ENCODE assay signal across 11 mouse cellular contexts in the genomic region with DNA sequence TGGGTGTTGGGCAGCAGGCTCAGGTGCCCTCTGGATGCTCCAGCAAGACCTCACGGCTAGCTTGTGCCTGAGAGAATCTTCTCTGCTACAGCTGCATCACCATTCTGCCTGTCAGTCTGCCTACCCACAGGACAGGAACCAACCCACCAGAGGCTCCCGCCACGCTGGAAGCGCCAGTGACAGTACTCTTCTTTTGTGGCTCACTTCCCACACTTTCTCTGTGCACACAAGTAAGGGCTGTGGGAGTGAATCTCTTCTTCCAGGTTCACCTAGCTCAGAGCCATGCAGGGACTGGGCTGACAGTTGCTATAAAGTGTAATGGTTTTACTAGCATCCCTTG. TPM values are rescaled to one million over a fixed set of nuclear protein-coding genes. Genes with fewer than 3 reads are reported as not detected.
DNase-seq lines count a peak whose midpoint lies in the region; ATAC-seq and TF ChIP-seq lines count a peak whose summit lies in the region.
"Had no signal": no experiment of that assay in that cellular context is flagged by ENCODE, and none has a peak within 500 bp of the region (broad histone marks: within the 10 kb centered on the region; RNA-seq: fewer than 3 reads in every experiment).

No protein-coding gene starts in this region.

- no peak for DNase-seq in hindbrain, embryonic 11.5 days (ENCODE audit: low spot score)
- peak; percentile 52 for DNase-seq in forebrain, postnatal 0 days
- peak; percentile 44 for DNase-seq in midbrain, embryonic 14.5 days
- no peak for DNase-seq in urinary bladder, adult 18-20 months (ENCODE audit: low spot score in 2 of 2)
- no peak for DNase-seq in yolk sac, embryonic 10.5 days (ENCODE audit: low spot score)
- no peak for DNase-seq in gastrocnemius, postnatal 14 days

- H3K27ac ChIP-seq in hindbrain, embryonic 12.5 days: 0 out of 2 replicates have a peak overlapping the region, but pooled peaks have one; percentile 40
- no peak overlapping the region for H3K27ac ChIP-seq in hindbrain, embryonic 11.5 days (ENCODE audit: low read depth, low read length)
- peak overlapping the region; percentile 43 for H3K27ac ChIP-seq in brown adipose tissue, adult 24 weeks (replicated peaks; ENCODE audit: low read depth, low read length)
- peak overlapping the region; percentile 73 for H3K27ac ChIP-seq in forebrain, postnatal 0 days (ENCODE audit: low read depth, low read length)
- no peak overlapping the region; the same call in 1 of the 2 replicates for H3K27ac ChIP-seq in midbrain, embryonic 14.5 days (replicated peaks; ENCODE audit: low read depth, low read length)

- H3K36me3 ChIP-seq in hindbrain, embryonic 12.5 days: 0 out of 2 replicates have a peak, but pooled peaks cover 2% of the 10 kb centered on the region
- H3K36me3 ChIP-seq in hindbrain, embryonic 11.5 days (ENCODE audit: control insufficient read depth, insufficient read depth, low read length): no peaks in the 10 kb centered on the region
- H3K36me3 ChIP-seq in forebrain, postnatal 0 days (ENCODE audit: insufficient read depth): no peaks in the 10 kb centered on the region
- no peaks in the 10 kb centered on the region for H3K36me3 ChIP-seq in midbrain, embryonic 14.5 days (ENCODE audit: control insufficient read depth, insufficient read depth, low read length)

- H3K27me3 ChIP-seq in hindbrain, embryonic 12.5 days: no peaks in the 10 kb centered on the region
- no peaks in the 10 kb centered on the region for H3K27me3 ChIP-seq in hindbrain, embryonic 11.5 days (ENCODE audit: control insufficient read depth, insufficient read depth, low read length)
- H3K27me3 ChIP-seq in forebrain, postnatal 0 days (ENCODE audit: insufficient read depth, low read length): no peaks in the 10 kb centered on the region
- H3K27me3 ChIP-seq in midbrain, embryonic 14.5 days (ENCODE audit: control insufficient read depth, insufficient read depth, low read length): no peaks in the 10 kb centered on the region
- H3K27me3 ChIP-seq: embryonic facial prominence, embryonic 12.5 days; heart, embryonic 12.5 days; limb, embryonic 12.5 days had no signal

- TF ChIP-seq CTCF in forebrain, postnatal 0 days (IDR thresholded peaks at IDR 0.05; ENCODE audit: low read depth): no peak

- ATAC-seq in hindbrain, embryonic 12.5 days (ENCODE audit: low FRiP score): no peak
- no peak for ATAC-seq in hindbrain, embryonic 11.5 days (ENCODE audit: low FRiP score)
- no peak for ATAC-seq in forebrain, postnatal 0 days
- ATAC-seq in midbrain, embryonic 14.5 days (ENCODE audit: low FRiP score, low TSS enrichment): no peak

- H3K9ac ChIP-seq in hindbrain, embryonic 12.5 days: no peak overlapping the region
- H3K9ac ChIP-seq in hindbrain, embryonic 11.5 days (ENCODE audit: low read depth, low read length): no peak overlapping the region
- H3K9ac ChIP-seq in forebrain, postnatal 0 days: peak overlapping the region; percentile 44; the same call in 1 of the 2 replicates
- no peak overlapping the region for H3K9ac ChIP-seq in midbrain, embryonic 14.5 days (replicated peaks; ENCODE audit: low read length)
- H3K9ac ChIP-seq: embryonic facial prominence, embryonic 12.5 days; heart, embryonic 12.5 days; limb, embryonic 12.5 days had no signal

- intact Hi-C loops in gastrocnemius, postnatal 14 days (cut with DNase I; ENCODE audit: low total_unique reads): no loop called here

- H3K9me3 ChIP-seq in hindbrain, embryonic 12.5 days (replicated peaks): no peaks in the 10 kb centered on the region
- no peaks in the 10 kb centered on the region for H3K9me3 ChIP-seq in hindbrain, embryonic 11.5 days (ENCODE audit: control insufficient read depth, low read length)
- H3K9me3 ChIP-seq in forebrain, postnatal 0 days (ENCODE audit: low read length): no peaks in the 10 kb centered on the region
- H3K9me3 ChIP-seq in midbrain, embryonic 14.5 days (ENCODE audit: control insufficient read depth, low read length): no peaks in the 10 kb centered on the region
- H3K9me3 ChIP-seq: embryonic facial prominence, embryonic 12.5 days; heart, embryonic 12.5 days; limb, embryonic 12.5 days had no signal

- H3K4me3 ChIP-seq in hindbrain, embryonic 12.5 days: no peak overlapping the region
- H3K4me3 ChIP-seq in hindbrain, embryonic 11.5 days (ENCODE audit: low read depth, low read length): no peak overlapping the region
- H3K4me3 ChIP-seq in brown adipose tissue, adult 24 weeks (ENCODE audit: insufficient read depth, low read depth, low read length): no peak overlapping the region
- H3K4me3 ChIP-seq in forebrain, postnatal 0 days (ENCODE audit: low read depth, low read length): no peak overlapping the region
- H3K4me3 ChIP-seq in midbrain, embryonic 14.5 days (replicated peaks; ENCODE audit: low read depth, low read length): no peak overlapping the region
- H3K4me3 ChIP-seq: embryonic facial prominence, embryonic 12.5 days; heart, embryonic 12.5 days; limb, embryonic 12.5 days had no signal

- WGBS in hindbrain, embryonic 12.5 days: 76% methylated on average over 4 of the region's 4 CpGs
- WGBS in hindbrain, embryonic 11.5 days: 85% methylated on average over 4 of the region's 4 CpGs
- 59% methylated on average over 4 of the region's 4 CpGs for WGBS in forebrain, postnatal 0 days
- WGBS in midbrain, embryonic 14.5 days: 63% methylated on average over 4 of the region's 4 CpGs

- H3K4me1 ChIP-seq in hindbrain, embryonic 12.5 days: peaks cover 21% of the 10 kb centered on the region
- peaks cover 5% of the 10 kb centered on the region; the same call in 1 of the 2 replicates for H3K4me1 ChIP-seq in hindbrain, embryonic 11.5 days (replicated peaks; ENCODE audit: control insufficient read depth, insufficient read depth, low read length)
- H3K4me1 ChIP-seq in brown adipose tissue, adult 24 weeks (ENCODE audit: control insufficient read depth, insufficient read depth, insufficient read length, low read length): peaks cover 40% of the 10 kb centered on the region
- peaks cover 18% of the 10 kb centered on the region for H3K4me1 ChIP-seq in forebrain, postnatal 0 days (ENCODE audit: insufficient read depth)
- peaks cover 29% of the 10 kb centered on the region for H3K4me1 ChIP-seq in midbrain, embryonic 14.5 days (ENCODE audit: control insufficient read depth, insufficient read depth, low read length)

- H3K4me2 ChIP-seq in hindbrain, embryonic 12.5 days (replicated peaks): no peak overlapping the region
- no peak overlapping the region for H3K4me2 ChIP-seq in hindbrain, embryonic 11.5 days (replicated peaks; ENCODE audit: low read depth, low read length)
- H3K4me2 ChIP-seq in forebrain, postnatal 0 days (ENCODE audit: low read depth): no peak overlapping the region
- no peak overlapping the region for H3K4me2 ChIP-seq in midbrain, embryonic 14.5 days (ENCODE audit: low read length)
- H3K4me2 ChIP-seq: embryonic facial prominence, embryonic 12.5 days; heart, embryonic 12.5 days; limb, embryonic 12.5 days had no signal

RNA-seq across cellular contexts. Expression of a gene that starts 39.2 kb away (rescaled TPM):
- not detected in 2 replicates for polyA plus RNA-seq in hindbrain, embryonic 12.5 days (2016; fragmentation: Nextera tagmentation; extraction: Ambion mirVana)
- not detected in 2 replicates for polyA plus RNA-seq in hindbrain, embryonic 11.5 days (2014; fragmentation: Nextera tagmentation; extraction: Ambion mirVana)
- polyA plus RNA-seq in brown adipose tissue, adult 24 weeks (2012; ENCODE audit: insufficient read depth, insufficient read length, missing spikeins): not detected in 2 replicates
- total RNA-seq in forebrain, postnatal 0 days (2014; rRNA removed): not detected in 2 replicates
- polyA plus RNA-seq in forebrain, postnatal 0 days (2015; fragmentation: Nextera tagmentation; extraction: Ambion mirVana): not detected in 2 replicates
- polyA plus RNA-seq in midbrain, embryonic 14.5 days (2014; fragmentation: Nextera tagmentation; extraction: Ambion mirVana): not detected in 2 replicates
- total RNA-seq in gastrocnemius, postnatal 14 days (2021): under 1 TPM in 1 of 2 experiments, not detected in 1; 0.68 TPM
- polyA plus RNA-seq: embryonic facial prominence, embryonic 12.5 days; heart, embryonic 12.5 days; limb, embryonic 12.5 days had no signal

RNA-seq across cellular contexts. Expression of a gene that starts 41.5 kb away (rescaled TPM):
- polyA plus RNA-seq in hindbrain, embryonic 12.5 days (2016; fragmentation: Nextera tagmentation; extraction: Ambion mirVana): 24.4 and 24.8 TPM in 2 replicates
- polyA plus RNA-seq in hindbrain, embryonic 11.5 days (2014; fragmentation: Nextera tagmentation; extraction: Ambion mirVana): 31.7 and 32.1 TPM in 2 replicates
- polyA plus RNA-seq in brown adipose tissue, adult 24 weeks (2012; ENCODE audit: insufficient read depth, insufficient read length, missing spikeins): 5.5 and 5.9 TPM in 2 replicates
- 18.9 and 21.2 TPM in 2 replicates for total RNA-seq in forebrain, postnatal 0 days (2014; rRNA removed)
- polyA plus RNA-seq in forebrain, postnatal 0 days (2015; fragmentation: Nextera tagmentation; extraction: Ambion mirVana): 6.0 and 8.5 TPM in 2 replicates
- polyA plus RNA-seq in midbrain, embryonic 14.5 days (2014; fragmentation: Nextera tagmentation; extraction: Ambion mirVana): 13.5 and 18.7 TPM in 2 replicates
- total RNA-seq in gastrocnemius, postnatal 14 days (2021): 10 to 100 TPM in 1 of 2 experiments, 1 to 10 TPM in 1; 8.6 to 12.1 TPM

RNA-seq across cellular contexts. Expression of a gene that starts 51.5 kb away (rescaled TPM):
- 21.3 and 23.9 TPM in 2 replicates for polyA plus RNA-seq in hindbrain, embryonic 12.5 days (2016; fragmentation: Nextera tagmentation; extraction: Ambion mirVana)
- polyA plus RNA-seq in hindbrain, embryonic 11.5 days (2014; fragmentation: Nextera tagmentation; extraction: Ambion mirVana): 12.2 and 13.2 TPM in 2 replicates
- 19.5 and 20.1 TPM in 2 replicates for polyA plus RNA-seq in brown adipose tissue, adult 24 weeks (2012; ENCODE audit: insufficient read depth, insufficient read length, missing spikeins)
- 7.8 and 259 TPM in 2 replicates for total RNA-seq in forebrain, postnatal 0 days (2014; rRNA removed)
- polyA plus RNA-seq in forebrain, postnatal 0 days (2015; fragmentation: Nextera tagmentation; extraction: Ambion mirVana): 3.9 and 5.0 TPM in 2 replicates
- 5.4 and 7.1 TPM in 2 replicates for polyA plus RNA-seq in midbrain, embryonic 14.5 days (2014; fragmentation: Nextera tagmentation; extraction: Ambion mirVana)
- 10 to 100 TPM; 16.9 to 18.4 TPM for total RNA-seq in gastrocnemius, postnatal 14 days (2021)

Comparison
In these comparisons a context has a peak if more than half of its experiments do, and no peak if none do; other contexts are left out.
1. H3K27ac ChIP-seq: peak in hindbrain, embryonic 12.5 days (single experiment), brown adipose tissue, adult 24 weeks (single experiment) and forebrain, postnatal 0 days (single experiment); none in hindbrain, embryonic 11.5 days (single experiment) and midbrain, embryonic 14.5 days (single experiment).
2. DNase-seq: peak in forebrain, postnatal 0 days (single experiment) and midbrain, embryonic 14.5 days (single experiment); none in hindbrain, embryonic 11.5 days (single experiment), urinary bladder, adult 18-20 months (0 of 2), yolk sac, embryonic 10.5 days (single experiment) and gastrocnemius, postnatal 14 days (single experiment).